Mouse (Mus musculus): ENCODE data around the gene Aph1a.

DNA sequence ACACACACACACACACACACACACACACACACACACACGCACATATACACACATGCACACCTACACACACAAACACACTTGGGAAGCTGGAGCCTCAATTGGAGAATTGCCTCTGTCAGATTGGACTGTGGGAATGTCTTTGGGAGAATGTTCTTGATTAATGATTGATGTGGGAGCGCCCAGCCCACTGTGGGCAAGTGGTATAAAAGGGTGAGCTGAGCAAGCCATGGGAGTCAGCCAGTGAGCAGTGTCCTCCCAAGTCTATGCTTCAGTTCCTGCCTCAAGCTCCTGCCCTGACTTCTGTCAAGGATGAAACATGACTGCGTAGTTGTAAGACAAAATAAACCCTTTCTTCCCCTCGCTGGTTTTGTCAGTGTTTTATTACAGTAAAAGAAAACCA is 6.2 kb upstream of the Aph1a start:
- no peak for TF ChIP-seq POLR2A (IDR thresholded peaks at IDR 0.05; ENCODE audit: low read depth, low read length)
- TF ChIP-seq CTCF (IDR thresholded peaks at IDR 0.05; ENCODE audit: extremely low read depth, insufficient read depth, insufficient read length, insufficient replicate concordance), result no peak
